ENCODE assay signal across 12 mouse cellular contexts in the genomic region with DNA sequence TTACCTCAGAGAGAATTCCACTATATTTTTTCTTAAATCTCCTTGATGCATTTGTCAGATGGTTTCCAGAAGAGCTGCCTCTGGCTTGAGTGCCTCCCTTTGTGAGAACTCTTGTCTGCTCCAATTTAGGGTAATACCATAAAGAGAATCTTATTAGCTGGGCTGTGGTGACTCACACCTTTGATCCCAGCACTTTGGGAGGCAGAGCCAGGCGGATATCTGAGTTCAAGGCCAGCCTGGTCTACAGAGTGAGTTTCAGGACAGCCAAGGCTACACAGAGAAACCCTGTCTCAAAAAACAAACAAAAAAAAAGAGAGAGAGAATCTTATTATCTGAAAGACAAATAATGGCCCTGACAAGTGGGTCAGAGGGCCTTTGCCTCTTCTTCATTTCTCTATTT.
"Had no signal": no experiment of that assay in that cellular context is flagged by ENCODE, and none has a peak within 500 bp of the region (broad histone marks: within the 10 kb centered on the region; RNA-seq: fewer than 3 reads in every experiment).

No protein-coding gene starts in this region.

- DNase-seq: kidney, postnatal 10 days; kidney, postnatal 4 days; lung, embryonic 14.5 days; lung, postnatal 10 days; lung, postnatal 4 days; right cerebral cortex, adult 18-20 months; thymus, adult 18-20 months; thymus, postnatal 14 days had no signal

- H3K27me3 ChIP-seq: liver, embryonic 15.5 days; midbrain, embryonic 12.5 days had no signal

- H3K9me3 ChIP-seq: liver, embryonic 15.5 days; midbrain, embryonic 12.5 days had no signal

- H3K4me3 ChIP-seq: layer of hippocampus, adult 2 months; liver, embryonic 15.5 days; midbrain, embryonic 12.5 days had no signal

- ATAC-seq: midbrain, embryonic 16.5 days had no signal

- H3K27ac ChIP-seq: layer of hippocampus, adult 2 months; liver, embryonic 15.5 days; midbrain, embryonic 12.5 days had no signal

- H3K4me1 ChIP-seq: liver, embryonic 15.5 days; midbrain, embryonic 12.5 days had no signal

- H3K36me3 ChIP-seq: liver, embryonic 15.5 days; midbrain, embryonic 12.5 days had no signal
